Mouse (Mus musculus): ENCODE measurements around the gene Usp49. TPM values are rescaled to one million over a fixed set of nuclear protein-coding genes. Genes with fewer than 3 reads are reported as not detected.
A peak's percentile ranks its signal among the peaks of the same experiment; 100 is the strongest.

Usp49 gene
- polyA plus RNA-seq, 1 experiment from 2014 or later, result 6.3 TPM

DNA sequence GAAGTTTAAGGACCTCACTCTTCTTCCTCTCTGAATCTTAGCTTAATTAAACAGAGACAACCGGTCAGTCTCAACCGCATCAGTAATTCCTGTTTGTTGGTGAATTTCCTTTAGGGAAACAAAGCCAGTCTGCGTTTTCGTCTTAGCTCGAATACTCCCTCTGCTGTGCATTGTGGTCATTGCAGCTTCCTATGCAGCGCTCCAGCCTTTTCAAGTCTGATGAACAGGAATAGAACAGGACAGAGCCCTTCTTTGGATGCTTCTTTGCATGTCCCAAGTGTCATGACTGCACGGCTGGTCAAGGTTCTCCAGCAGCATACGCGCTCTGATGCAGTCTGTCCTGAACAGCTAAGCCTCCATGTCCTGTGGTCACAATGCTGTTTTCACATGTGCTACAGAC is 46.1 kb downstream of the Usp49 start:
- H3K9me3 ChIP-seq (ENCODE audit: control insufficient read depth, low read length), result no peaks in the 10 kb centered on the region
- H3K4me1 ChIP-seq (ENCODE audit: control insufficient read depth, insufficient read depth, low read length), result peaks cover 11% of the 10 kb centered on the region
- DNase-seq (ENCODE audit: low spot score, missing footprints) (peak; percentile 98), ATAC-seq (ENCODE audit: low FRiP score) (no peak)
- H3K4me3 ChIP-seq (ENCODE audit: low read depth, low read length), result no peak overlapping the region
- no peak overlapping the region for H3K27ac ChIP-seq (ENCODE audit: low read depth, low read length)
- H3K36me3 ChIP-seq (ENCODE audit: control insufficient read depth, insufficient read depth, low read length), result peaks cover 17% of the 10 kb centered on the region
- H3K27me3 ChIP-seq (ENCODE audit: control insufficient read depth, insufficient read depth, low read length), result peaks cover 8% of the 10 kb centered on the region
- H3K4me2 ChIP-seq, result no peak overlapping the region
- H3K9ac ChIP-seq (ENCODE audit: low read length), result no peak overlapping the region
- WGBS, result 21% methylated on average over 9 of the region's 9 CpGs

DNA sequence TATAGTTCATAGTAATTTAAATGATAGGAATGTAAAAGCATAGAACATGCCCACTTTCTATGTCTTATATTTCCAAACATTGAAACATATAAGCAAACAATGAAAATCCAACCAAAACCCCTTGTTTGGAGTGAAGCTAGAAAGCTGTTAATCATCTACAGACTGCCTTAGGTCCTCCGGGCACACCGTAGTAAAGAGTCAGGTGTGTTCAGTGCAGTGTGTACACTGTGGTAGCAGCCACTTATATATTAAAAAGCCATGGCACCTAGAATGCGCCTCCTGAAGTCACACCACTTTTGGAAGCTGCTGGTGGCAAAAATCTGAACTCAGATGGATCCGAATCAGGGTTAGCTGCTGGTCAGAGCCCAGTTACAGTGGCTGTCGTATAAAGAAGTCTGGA is 47.7 kb downstream of the Usp49 start:
- H3K4me1 ChIP-seq (ENCODE audit: control insufficient read depth, insufficient read depth, low read length), result no peaks in the 10 kb centered on the region
- DNase-seq (ENCODE audit: low spot score, missing footprints), result no peak
- no peak overlapping the region for H3K9ac ChIP-seq (ENCODE audit: low read length)
- H3K9me3 ChIP-seq (ENCODE audit: control insufficient read depth, low read length), result no peaks in the 10 kb centered on the region
- H3K27ac ChIP-seq (ENCODE audit: low read depth, low read length), result no peak overlapping the region
- peaks cover under 1% of the 10 kb centered on the region; the same call in 1 of the 2 replicates for H3K27me3 ChIP-seq (ENCODE audit: control insufficient read depth, insufficient read depth, low read length)
- no peak overlapping the region for H3K4me2 ChIP-seq
- no peak for ATAC-seq (ENCODE audit: low FRiP score)
- H3K36me3 ChIP-seq (ENCODE audit: control insufficient read depth, insufficient read depth, low read length), result peaks cover 18% of the 10 kb centered on the region
- WGBS, result 94% methylated on average over 5 of the region's 5 CpGs
- no peak overlapping the region for H3K4me3 ChIP-seq (ENCODE audit: low read depth, low read length)

DNA sequence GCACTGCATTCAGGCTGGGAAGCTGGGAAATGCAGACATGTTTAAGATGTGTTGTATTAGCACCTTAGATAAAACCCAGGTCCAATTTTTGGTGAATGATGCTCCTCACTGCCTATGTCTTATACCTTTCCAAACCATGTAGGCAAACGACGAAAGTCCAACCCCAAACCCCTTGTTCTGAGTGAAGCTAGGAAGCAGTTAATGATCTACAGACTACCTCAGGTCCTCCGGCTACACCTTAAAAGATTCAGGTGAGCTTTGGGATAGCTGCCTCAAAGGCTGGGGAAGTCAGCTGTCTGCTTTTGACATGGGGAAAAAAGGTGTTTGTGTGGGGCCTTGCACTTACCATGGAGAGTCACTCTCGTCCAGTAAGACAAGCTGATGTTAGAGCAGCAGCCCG is 48.2 kb downstream of the Usp49 start:
- Histone ChIP-seq H3K27me3 (ENCODE audit: control insufficient read depth, insufficient read depth, low read length) (no peaks in the 10 kb centered on the region), H3K4me2 (no peak overlapping the region), H3K27ac (ENCODE audit: low read depth, low read length) (no peak overlapping the region), H3K9ac (ENCODE audit: low read length) (no peak overlapping the region), H3K36me3 (ENCODE audit: control insufficient read depth, insufficient read depth, low read length) (peaks cover 17% of the 10 kb centered on the region), H3K9me3 (ENCODE audit: control insufficient read depth, low read length) (no peaks in the 10 kb centered on the region), H3K4me3 (ENCODE audit: low read depth, low read length) (no peak overlapping the region), H3K4me1 (ENCODE audit: control insufficient read depth, insufficient read depth, low read length) (no peaks in the 10 kb centered on the region)
- WGBS, result 90% methylated on average over 5 of the region's 5 CpGs
- no peak for DNase-seq (ENCODE audit: low spot score, missing footprints)
- no peak for ATAC-seq (ENCODE audit: low FRiP score)

DNA sequence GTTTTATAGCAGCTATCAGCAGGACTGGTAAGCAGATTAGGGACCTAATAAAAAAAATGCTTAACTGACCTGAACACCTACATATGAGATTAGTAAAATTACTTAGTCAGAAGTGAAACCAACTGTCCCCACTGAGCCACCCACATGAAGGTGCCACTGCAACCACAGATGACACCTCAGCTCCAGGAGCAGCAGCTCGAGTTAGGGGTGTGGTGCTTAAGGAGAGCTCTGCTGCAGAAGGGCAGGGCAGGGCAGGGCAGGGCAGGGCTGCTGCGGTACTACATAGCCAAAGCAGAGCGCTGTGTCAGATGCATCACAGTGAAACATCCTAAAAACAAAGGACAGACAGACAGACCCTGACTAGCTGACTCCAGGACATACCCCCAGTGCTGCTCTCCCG is 52.3 kb downstream of the Usp49 start:
- DNase-seq (ENCODE audit: low spot score, missing footprints) (no peak), ATAC-seq (ENCODE audit: low FRiP score) (no peak)
- no peak overlapping the region for H3K27ac ChIP-seq (ENCODE audit: low read depth, low read length)
- peaks cover 20% of the 10 kb centered on the region for H3K36me3 ChIP-seq (ENCODE audit: control insufficient read depth, insufficient read depth, low read length)
- H3K27me3 ChIP-seq (ENCODE audit: control insufficient read depth, insufficient read depth, low read length), result no peaks in the 10 kb centered on the region
- H3K9ac ChIP-seq (ENCODE audit: low read length), result no peak overlapping the region
- H3K9me3 ChIP-seq (ENCODE audit: control insufficient read depth, low read length), result no peaks in the 10 kb centered on the region
- 87% methylated on average over 4 of the region's 4 CpGs for WGBS
- H3K4me1 ChIP-seq (ENCODE audit: control insufficient read depth, insufficient read depth, low read length), result peaks cover 9% of the 10 kb centered on the region; the same call in 1 of the 2 replicates
- H3K4me2 ChIP-seq, result no peak overlapping the region
- H3K4me3 ChIP-seq (ENCODE audit: low read depth, low read length), result no peak overlapping the region

DNA sequence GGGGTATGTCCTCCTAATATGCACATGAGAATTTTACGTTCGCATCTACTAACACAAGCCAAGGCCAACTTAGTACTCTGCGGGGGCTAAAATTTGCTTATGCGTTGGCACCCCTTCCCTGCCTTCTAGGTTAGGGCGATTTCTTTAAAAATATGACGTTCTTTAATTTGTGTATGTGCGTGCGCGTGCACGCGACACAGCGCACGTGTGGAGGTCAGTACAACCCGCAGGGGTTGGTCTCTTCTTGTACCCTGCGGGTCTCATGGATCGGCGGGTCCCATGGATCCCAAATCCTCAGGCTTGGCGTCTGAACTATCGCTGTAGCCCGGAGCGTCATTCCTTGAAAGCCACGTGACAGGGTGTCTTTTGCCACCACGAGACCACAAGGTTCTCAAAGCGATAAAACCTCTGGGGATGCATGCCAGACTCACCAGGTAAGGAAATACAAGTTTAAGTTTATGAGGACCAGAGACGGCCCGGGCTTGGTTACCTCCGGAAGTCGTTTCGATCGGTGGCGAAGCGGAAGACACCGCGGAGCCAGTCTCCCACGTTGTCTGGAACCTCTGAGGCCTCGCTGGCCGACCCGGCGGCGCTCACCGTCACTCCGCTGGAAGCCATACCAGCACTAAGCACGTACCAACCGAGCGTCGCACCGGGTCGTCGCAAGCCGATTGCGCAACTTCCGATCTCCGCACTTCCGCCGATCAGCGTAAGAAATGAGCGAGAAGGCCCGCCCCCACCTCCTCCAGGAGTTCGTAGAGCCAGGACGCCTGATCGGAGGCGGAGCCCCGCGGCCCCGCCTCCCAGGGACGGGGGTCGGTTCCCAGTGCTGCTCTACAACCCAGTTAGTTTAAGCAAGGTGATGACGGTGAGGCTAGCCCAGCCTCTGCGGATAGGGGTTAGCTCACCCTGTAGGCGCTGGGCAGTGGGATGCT is 57.2 kb downstream of the Usp49 start:
- ATAC-seq (ENCODE audit: low FRiP score) (peak; percentile 91), DNase-seq (ENCODE audit: low spot score, missing footprints) (peak; percentile 100)
- no peaks in the 10 kb centered on the region for H3K9me3 ChIP-seq (ENCODE audit: control insufficient read depth, low read length)
- H3K4me2 ChIP-seq, result peak overlapping the region; percentile 89
- H3K9ac ChIP-seq (ENCODE audit: low read length), result peak overlapping the region; percentile 75
- no peaks in the 10 kb centered on the region for H3K27me3 ChIP-seq (ENCODE audit: control insufficient read depth, insufficient read depth, low read length)
- H3K36me3 ChIP-seq (ENCODE audit: control insufficient read depth, insufficient read depth, low read length), result peaks cover 2% of the 10 kb centered on the region; the same call in 1 of the 2 replicates
- peak overlapping the region; percentile 60 for H3K4me3 ChIP-seq (ENCODE audit: low read depth, low read length)
- H3K27ac ChIP-seq (ENCODE audit: low read depth, low read length), result peak overlapping the region; percentile 52; the same call in 1 of the 2 replicates
- WGBS, result under 1% methylated on average over 70 of the region's 70 CpGs
- H3K4me1 ChIP-seq (ENCODE audit: control insufficient read depth, insufficient read depth, low read length), result peaks cover 15% of the 10 kb centered on the region

DNA sequence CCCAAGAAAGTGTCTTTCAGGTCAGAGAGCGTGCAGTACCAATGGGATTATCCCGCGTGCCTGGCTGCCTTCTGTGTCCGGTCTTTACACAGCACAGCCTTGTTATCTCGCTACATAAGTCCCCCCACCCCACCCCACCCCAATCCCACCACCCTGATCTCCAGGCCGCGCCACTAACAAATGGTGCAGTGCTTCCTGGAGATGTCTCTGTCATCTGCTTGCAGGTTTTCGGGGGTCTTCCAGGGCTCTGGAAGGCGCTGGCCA is 57.8 kb downstream of the Usp49 start, which contains the start of gene Tomm6:
Gene Tomm6 (minus strand): TSS at position 43 of the 264 bp plus-strand sequence.
- 0% methylated on average over 9 of the region's 9 CpGs for WGBS
- H3K9ac ChIP-seq (ENCODE audit: low read length), result peak within 1 kb of the TSS; percentile 75
- no peak for ATAC-seq (ENCODE audit: low FRiP score)
- peaks cover 15% of the 10 kb centered on the region for H3K4me1 ChIP-seq (ENCODE audit: control insufficient read depth, insufficient read depth, low read length)
- H3K36me3 ChIP-seq (ENCODE audit: control insufficient read depth, insufficient read depth, low read length), result peaks cover 2% of the 10 kb centered on the region; the same call in 1 of the 2 replicates
- H3K4me3 ChIP-seq (ENCODE audit: low read depth, low read length), result peak within 1 kb of the TSS; percentile 60
- DNase-seq (ENCODE audit: low spot score, missing footprints), result no peak
- H3K9me3 ChIP-seq (ENCODE audit: control insufficient read depth, low read length), result no peaks in the 10 kb centered on the region
- H3K27ac ChIP-seq (ENCODE audit: low read depth, low read length), result peak within 1 kb of the TSS; percentile 52
- H3K27me3 ChIP-seq (ENCODE audit: control insufficient read depth, insufficient read depth, low read length), result no peaks in the 10 kb centered on the region
- peak within 1 kb of the TSS; percentile 89 for H3K4me2 ChIP-seq

DNA sequence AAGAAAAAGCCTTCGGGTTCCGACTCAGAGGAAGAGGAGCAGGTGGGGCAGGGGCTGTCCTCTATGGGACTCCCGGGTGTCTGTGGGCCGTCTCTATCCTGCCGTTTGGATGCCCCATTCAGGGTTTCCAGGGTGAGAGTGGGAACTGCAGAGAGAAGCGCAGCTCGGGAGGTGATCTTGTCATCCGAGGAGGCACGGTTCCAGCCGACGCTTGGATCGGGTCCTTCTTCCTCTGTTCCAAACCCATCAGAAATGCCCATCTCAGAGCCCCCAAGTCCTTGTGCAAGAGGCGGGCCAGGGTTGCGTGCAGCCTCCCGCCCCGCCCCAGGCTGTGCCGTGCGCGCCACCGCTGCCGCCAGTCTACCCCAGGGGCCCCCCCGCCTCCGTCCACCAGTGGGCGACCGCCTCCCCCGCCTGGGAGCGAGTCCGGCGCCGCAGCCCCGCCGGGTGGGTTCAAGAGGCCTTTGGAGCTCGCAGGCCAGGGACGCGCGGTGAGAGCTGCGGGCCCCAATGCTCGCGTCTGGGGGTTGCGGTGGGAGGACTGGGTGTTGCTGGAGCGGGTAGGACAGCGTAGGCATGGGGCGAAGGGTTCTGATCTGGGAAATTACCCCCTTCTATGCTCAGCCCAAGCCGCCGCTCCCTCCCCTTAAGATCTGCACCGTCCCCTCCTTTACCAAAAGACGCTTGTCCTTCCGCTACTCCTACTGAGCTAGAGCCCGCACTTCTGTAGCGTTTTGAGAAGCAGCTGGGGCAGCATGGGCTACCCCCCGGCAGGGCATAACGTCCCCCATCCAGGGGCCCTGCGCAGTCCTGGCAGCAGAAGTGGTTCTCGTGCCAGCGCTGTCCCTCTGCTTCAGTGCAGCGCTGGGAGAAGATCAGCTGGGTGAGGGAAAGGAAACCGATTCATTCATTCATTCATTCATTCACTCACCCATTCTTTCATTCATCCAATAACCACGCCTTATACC is 58.4 kb downstream of the Usp49 start, which contains the start of gene Frs3:
Gene Frs3 (plus strand): TSS at position 423 of the 968 bp plus-strand sequence.
- peak within 1 kb of the TSS; percentile 60 for H3K4me3 ChIP-seq (ENCODE audit: low read depth, low read length)
- H3K27ac ChIP-seq (ENCODE audit: low read depth, low read length), result peak within 1 kb of the TSS; percentile 52
- WGBS, result 2% methylated on average over 55 of the region's 58 CpGs
- H3K36me3 ChIP-seq (ENCODE audit: control insufficient read depth, insufficient read depth, low read length), result peaks cover 2% of the 10 kb centered on the region; the same call in 1 of the 2 replicates
- H3K4me1 ChIP-seq (ENCODE audit: control insufficient read depth, insufficient read depth, low read length), result peaks cover 18% of the 10 kb centered on the region
- no peaks in the 10 kb centered on the region for H3K9me3 ChIP-seq (ENCODE audit: control insufficient read depth, low read length)
- ATAC-seq (ENCODE audit: low FRiP score), result peak; percentile 69
- DNase-seq (ENCODE audit: low spot score, missing footprints), result peak; percentile 95
- H3K4me2 ChIP-seq, result peak within 1 kb of the TSS; percentile 89
- H3K9ac ChIP-seq (ENCODE audit: low read length), result peak within 1 kb of the TSS; percentile 75
- H3K27me3 ChIP-seq (ENCODE audit: control insufficient read depth, insufficient read depth, low read length), result no peaks in the 10 kb centered on the region

DNA sequence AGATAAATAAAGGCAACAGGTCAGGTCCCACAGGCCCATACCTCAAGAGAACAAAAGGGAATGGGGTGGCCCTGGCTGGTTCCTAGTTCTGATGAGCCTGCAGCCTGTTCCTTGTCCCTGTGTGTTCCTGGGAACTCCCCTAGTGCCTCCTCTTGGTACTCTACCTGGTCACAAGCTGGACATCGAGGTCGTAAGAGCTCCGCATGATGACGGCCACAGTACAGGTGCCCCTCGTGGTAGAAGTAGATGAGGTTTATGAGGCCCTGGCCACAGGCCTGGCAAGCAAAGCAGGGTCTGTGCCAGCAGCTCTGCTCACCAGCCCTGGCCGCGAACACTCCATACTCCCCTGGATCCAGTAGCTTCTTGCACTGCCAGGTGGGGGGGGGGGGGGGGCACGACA is 59.4 kb downstream of the Usp49 start:
- H3K27ac ChIP-seq (ENCODE audit: low read depth, low read length), result no peak overlapping the region
- no peak overlapping the region for H3K4me3 ChIP-seq (ENCODE audit: low read depth, low read length)
- no peak for ATAC-seq (ENCODE audit: low FRiP score)
- H3K36me3 ChIP-seq (ENCODE audit: control insufficient read depth, insufficient read depth, low read length), result no peaks in the 10 kb centered on the region
- WGBS, result 81% methylated on average over 8 of the region's 8 CpGs
- no peaks in the 10 kb centered on the region for H3K9me3 ChIP-seq (ENCODE audit: control insufficient read depth, low read length)
- peak overlapping the region; percentile 89 for H3K4me2 ChIP-seq
- H3K9ac ChIP-seq (ENCODE audit: low read length), result no peak overlapping the region
- H3K27me3 ChIP-seq (ENCODE audit: control insufficient read depth, insufficient read depth, low read length), result no peaks in the 10 kb centered on the region
- DNase-seq (ENCODE audit: low spot score, missing footprints), result no peak
- H3K4me1 ChIP-seq (ENCODE audit: control insufficient read depth, insufficient read depth, low read length), result peaks cover 22% of the 10 kb centered on the region

Data from midbrain, embryonic 11.5 days (tissue).